Mouse (Mus musculus) left cerebral cortex, adult 18-20 months (tissue): ENCODE measurements around the gene Macf1. TPM values are rescaled to one million over a fixed set of nuclear protein-coding genes. Genes with fewer than 3 reads are reported as not detected.
"Not testable (repeated sequence)": the region's sequence is repeated elsewhere in the genome, so short reads cannot be mapped to it uniquely, and the experiment has no call there.

ENCODE experiments used
- DNase-seq, 2 experiments: peaks; one replicate each; pipeline ENCODE4 v3.0.0; 2021 to 2022; ENCODE audit warnings: low spot score in 2 of 2, mixed read lengths in 1 of 2
- microRNA-seq, 2 experiments: library from miRNA; unstranded; fragments of <30 nt; microRNA quantifications; one replicate each; pipeline ENCODE4 v1.2.0; 2021
- total RNA-seq, 2 experiments: library from RNA; stranded (reverse); gene quantifications; 2 replicates each; pipeline ENCODE4 v1.2.3; 2021

Macf1 gene
- total RNA-seq, 2 experiments from 2014 or later, result 213 to 220 TPM

DNA sequence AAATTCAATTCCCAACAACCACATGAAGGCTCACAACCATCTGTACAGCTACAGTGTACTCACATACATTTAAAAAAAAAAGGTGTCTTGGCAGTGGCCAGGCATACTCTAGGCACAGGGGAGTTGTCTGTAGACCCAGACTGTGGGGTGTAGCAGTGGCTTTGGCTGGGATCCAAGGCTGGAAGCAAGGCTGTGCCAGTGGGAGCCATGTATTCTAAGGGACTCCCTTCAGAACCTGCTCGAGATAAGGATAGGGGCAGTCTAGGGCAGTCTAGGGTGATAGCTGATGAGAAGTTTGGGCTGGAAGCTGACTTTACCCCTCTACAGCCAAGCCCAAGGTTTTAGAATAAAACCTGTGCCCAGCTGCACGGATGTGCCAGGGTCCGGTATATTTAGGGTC lies 358.1 kb downstream of the Macf1 start:
- DNase-seq, result no peak

DNA sequence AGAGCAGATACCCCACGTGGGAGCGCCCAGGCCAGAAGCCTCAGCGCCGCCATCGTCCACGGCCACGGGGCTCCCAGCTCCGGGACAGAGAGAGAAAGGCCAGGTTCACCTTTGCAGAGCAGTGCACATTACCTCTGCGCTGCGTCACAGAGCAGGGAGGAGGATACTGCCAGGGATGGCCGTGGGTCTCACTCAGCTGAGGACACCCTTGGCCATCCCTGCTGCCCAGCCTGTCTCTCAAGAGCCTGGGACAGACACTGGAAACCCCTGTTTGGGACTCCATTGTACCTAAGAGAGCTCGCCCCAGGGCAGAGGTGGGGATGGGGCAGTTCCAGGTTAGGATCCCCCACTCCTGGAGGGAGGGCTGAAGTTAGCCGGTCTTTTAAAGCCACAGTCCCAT lies 360.6 kb downstream of the Macf1 start, which contains the start of gene Oxct2a:
TSS of gene Oxct2a (minus strand) at position 101 of the 400 bp plus-strand sequence.
- DNase-seq, result no peak

DNA sequence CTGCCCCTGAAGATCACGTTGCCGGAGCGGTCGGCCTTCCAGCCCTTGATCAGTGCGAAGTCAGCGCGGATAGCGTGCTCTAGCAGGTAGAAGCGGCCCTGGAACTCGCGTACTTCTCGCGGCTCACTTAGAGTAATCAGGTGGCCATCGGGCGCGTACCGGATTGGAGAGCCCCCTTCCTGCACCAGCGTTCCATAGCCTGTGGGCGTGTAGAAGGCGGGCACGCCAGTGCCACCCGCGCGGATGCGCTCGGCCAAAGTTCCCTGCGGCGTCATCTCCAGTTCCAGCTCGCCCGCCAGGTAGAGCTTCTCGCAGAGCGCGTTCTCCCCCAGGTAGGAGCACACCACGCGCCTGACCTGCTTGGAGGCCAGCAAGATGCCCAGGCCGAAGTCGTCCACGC lies 361.2 kb downstream of the Macf1 start:
- DNase-seq, result not testable (repeated sequence)

DNA sequence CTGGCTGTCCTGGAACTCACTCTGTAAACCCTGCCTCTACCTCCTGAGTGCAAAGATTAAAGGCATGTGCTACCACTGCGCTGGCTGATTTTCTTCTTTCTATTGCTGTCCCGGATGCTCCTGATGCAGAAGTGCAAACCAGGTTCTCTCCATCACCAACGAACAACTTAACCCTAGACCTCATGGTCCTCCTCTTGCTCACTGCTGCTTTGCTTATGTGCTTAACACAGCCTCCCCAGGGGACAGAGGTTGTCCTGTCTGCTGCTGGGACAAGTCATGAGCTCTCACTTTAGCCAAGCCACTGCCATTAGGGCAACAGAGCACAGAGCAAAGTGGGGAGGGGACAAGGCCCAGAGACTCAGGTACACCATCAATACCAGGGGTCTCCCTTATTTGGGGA lies 369.7 kb downstream of the Macf1 start:
- no peak for DNase-seq

DNA sequence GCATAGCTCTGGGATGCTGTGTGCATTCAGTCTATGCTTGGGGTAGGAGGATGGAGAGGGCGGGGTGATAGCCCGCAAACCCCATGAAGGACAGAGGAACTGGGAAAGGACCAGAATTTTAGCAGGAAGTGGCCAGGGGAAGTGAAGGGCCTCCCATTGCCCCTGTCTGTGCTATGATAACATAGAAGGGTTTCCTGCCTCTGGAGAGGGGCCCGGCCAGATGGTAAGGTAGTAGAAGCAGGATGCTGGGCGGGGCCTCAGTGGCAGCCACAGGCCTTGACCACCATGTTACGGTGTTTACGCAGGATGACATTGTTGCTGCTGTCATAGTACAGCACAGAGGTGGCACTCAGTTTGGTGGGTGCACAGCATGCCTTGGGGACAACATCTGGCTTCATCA lies 371.1 kb downstream of the Macf1 start:
- DNase-seq, result no peak

DNA sequence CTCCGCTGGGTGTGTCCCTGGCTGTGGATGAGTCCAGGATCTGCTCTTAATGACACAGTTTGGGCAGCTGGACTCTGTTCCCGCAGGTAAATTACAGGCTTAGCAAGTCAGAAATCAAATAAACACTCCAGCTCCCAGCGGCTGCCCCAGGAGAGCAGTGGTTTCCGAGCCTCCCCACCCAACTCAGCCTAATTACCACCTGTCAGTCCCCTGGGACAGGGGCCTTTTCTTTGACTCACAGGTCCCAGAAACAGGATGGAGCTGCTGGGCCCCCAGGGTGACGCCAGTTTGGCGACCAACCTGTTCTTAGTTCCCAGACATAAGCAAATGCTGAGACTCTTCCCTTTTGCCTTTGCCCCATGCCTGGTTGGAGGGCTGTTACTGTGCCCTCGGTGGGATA lies 372.3 kb downstream of the Macf1 start:
- no peak for DNase-seq

DNA sequence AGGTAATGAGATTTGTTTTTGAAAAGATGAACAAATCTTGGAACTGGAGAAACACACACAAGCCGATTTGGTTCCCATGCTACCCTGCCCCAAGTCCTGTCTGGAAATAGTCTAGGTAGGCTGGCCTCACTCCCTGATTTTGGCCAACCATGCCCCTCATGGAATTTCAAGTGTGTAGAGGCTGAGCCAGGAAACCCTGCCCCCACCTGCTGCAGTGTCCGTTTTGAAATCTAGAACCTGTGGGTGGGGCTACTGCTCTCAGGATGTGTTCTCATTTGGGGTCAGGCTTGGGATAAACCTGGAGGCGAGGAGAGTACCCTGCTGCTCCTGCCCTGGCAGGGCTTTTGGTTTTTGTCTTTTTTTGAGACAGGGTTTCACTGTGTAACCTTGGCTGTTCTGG lies 375.9 kb downstream of the Macf1 start:
- no peak for DNase-seq

DNA sequence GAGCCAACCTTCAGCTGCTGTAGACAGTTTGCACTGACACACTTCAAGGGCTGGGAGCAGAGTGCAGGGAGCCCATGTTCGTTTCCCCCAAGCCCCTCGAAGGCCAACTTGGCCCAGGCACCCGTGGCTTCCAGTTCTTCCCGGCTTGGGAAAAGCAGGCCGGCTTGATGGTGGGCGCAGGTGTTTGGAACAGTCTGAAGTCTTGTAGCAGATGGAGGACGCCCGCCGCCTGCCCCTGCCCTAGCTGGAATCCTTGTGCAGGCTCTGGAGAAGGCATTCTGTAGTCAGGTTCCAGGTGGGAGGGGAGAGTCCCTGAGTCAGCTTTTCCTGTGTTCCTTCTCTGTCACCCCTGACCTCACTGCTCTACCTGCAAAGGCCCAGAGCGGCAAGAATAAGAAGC lies 377.2 kb downstream of the Macf1 start:
- DNase-seq, result peak; percentile 27 to 60

DNA sequence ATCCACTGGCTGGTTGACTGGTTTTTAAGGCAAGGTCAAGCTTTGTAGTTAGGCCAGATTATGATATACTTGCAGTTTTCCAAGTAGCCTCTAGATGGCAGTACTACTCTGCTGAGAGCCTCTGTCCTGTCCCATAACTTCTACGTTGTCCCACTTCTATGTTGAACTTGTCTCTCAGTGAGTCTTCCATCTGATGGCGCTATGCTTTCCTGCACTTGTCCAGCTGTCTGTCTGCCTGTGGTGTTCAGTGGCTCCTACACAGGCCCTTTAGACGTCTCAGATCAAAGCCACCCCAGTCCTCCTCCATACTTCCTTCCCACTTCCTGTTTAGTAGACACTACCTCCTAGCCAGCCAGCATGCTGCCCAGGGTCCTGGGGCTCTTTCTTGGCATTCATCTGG lies 378.4 kb downstream of the Macf1 start:
- peak in 1 of 2 experiments; percentile 30 for DNase-seq

Small RNA genes lying within 50 kb of the gene (microRNA-seq; reads per million reads assigned to microRNA genes)
- 0 reads per million in 2 experiments for gene Mir6398

Other genes with a start within 250 kb of the Macf1 start
- 100 to 1,000 TPM; 183 to 205 TPM for gene Ndufs5, start 33.8 kb upstream of the Macf1 start, total RNA-seq
- gene Akirin1, start 66.0 kb upstream of the Macf1 start, total RNA-seq, result 10 to 100 TPM; 60.7 to 66.4 TPM
- gene Rhbdl2, start 103.5 kb upstream of the Macf1 start, total RNA-seq, result under 1 TPM in 1 of 2 experiments, not detected in 1; 0.40 TPM
- gene 4933427I04Rik, start 175.3 kb upstream of the Macf1 start, total RNA-seq, result not detected
- 10 to 100 TPM; 12.3 to 14.0 TPM for gene Mycbp, start 220.5 kb upstream of the Macf1 start, total RNA-seq
- gene Rragc, start 233.1 kb upstream of the Macf1 start, total RNA-seq, result 10 to 100 TPM; 63.8 to 63.9 TPM
- gene 4930535I16Rik, start 233.7 kb upstream of the Macf1 start, total RNA-seq, result not detected